Mouse (Mus musculus): ENCODE data around the gene 1810010H24Rik.
"Not testable (repeated sequence)": the region's sequence is repeated elsewhere in the genome, so short reads cannot be mapped to it uniquely, and the experiment has no call there.

The 1810010H24Rik gene

DNA sequence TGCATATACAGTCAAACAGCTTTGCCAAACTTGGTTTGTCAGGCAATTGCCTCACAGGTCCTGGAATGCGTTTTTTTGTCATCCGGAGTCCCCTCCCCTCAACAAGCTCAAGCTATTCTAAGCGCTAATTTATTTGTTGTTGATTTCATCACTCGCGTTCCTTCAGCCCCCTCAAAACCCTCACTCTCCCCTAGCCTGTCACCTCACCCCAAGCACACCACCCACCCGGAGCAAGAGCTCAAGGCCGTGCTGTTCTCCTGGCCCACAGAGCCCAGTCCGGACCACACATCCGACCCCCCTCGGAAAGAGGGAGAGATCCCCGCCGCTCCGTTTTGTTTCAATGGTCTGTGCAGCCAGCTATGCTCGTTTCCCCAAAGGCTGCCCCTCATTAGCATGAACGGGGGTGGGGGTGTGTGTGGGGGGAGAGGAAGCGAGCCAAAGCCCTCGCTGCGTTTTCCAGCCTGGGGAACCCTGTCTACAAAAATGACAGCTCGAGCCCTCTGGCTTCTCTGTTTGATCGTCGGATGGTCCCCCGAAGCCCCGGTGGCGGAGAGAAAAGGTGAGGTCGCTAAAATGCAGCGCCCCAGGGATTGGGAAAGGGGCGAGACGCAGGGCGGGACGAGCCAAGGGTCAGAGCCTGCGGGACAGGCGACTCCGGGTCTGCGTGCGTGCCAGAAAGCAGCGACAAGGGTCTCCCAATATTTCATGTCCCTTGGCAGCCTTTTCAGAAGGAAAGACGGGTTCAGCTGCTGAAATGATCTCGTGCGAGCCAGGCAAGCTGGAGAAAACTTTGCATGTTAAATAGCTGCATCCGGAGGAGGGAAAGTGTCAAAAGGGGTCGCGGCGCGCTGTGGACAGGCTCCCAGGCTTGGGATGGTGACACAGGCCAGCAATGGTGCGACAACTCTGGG, at the start of gene 1810010H24Rik:
Gene 1810010H24Rik (plus strand): TSS at position 271 of the 911 bp plus-strand sequence.
- DNase-seq (ENCODE audit: low read depth in 1 of 2, low spot score in 2 of 2) = no peak

DNA sequence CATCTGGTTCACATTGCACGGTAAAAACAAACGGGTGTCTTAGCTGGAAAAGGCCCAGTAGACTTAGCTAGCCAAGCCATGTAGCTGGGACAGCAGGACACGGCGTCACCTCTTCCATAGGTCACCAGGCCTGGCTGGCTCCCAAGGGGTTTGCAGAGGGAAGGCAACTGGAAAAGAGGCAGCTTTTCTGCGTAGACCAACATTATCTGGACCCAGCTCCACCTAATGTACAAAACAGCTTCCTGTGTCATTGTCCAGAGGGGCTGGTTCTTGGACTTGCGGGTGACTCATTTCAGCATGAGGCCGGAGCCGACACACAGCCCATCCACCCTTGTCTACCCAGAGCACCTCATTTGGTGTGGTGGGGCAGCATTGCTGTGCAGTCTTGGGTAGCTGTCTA, 49.3 kb upstream of the 1810010H24Rik start:
- no peak for DNase-seq (ENCODE audit: low read depth in 1 of 2, low spot score in 2 of 2)

DNA sequence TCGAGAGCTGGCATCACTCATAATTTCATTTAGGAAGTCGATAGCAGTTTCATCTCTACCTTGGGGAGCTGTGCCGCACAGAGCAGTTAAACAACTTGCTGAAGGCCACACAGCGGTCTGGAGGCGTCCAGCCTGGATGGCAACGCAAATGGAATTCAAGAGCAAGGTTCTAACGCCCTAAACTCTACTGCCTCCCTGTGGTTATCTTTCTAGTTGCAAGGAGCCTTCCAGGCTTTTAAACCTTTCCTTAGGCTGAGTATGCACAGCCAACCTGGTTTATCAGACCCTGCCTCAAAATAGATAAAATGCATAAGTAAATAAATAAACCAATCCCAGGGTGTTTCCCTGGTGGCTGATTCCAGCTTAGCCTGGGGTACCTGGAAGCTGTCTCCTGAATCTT, 45.0 kb upstream of the 1810010H24Rik start:
- DNase-seq (ENCODE audit: low read depth in 1 of 2, low spot score in 2 of 2) = no peak

DNA sequence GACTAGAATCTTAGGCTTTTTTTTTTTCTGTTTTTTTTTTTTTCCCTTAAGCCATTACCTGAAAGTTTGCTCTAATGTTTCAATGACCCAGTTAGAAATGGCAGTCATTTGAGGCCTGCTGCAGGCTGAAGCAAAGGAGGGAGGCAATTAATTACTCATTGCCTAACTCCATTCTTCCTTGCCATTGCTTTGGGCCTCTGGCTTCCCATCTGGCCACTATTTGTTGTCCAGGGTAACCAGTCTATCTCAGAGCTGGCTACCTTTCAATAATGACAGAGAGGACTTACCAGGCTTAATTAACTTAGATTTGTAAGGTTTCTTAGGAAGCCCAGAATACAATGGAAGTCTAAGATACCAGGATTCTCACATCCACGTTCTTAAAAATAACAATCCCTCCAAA, 43.7 kb upstream of the 1810010H24Rik start:
- no peak for DNase-seq (ENCODE audit: low read depth in 1 of 2, low spot score in 2 of 2)

DNA sequence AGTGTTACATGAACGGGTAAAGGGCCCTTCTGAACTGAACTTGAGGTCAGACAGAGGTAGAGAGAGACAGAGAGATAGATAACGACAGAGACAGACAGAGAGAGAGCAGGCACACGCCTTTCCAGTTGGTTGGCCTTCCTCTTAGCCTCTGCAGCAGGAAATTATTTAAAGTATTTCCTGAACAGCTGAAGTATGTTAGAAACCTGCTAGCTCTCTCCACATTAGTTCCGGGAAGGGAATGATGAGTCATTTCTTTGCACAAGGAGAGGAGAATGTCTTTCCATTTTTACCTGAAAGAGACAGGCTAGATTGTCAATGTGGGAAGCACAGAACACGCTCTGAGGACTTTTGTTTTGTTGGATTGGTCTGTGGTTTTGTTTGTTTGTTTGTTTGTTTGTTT, 43.1 kb upstream of the 1810010H24Rik start:
- no peak for DNase-seq (ENCODE audit: low read depth in 1 of 2, low spot score in 2 of 2)

DNA sequence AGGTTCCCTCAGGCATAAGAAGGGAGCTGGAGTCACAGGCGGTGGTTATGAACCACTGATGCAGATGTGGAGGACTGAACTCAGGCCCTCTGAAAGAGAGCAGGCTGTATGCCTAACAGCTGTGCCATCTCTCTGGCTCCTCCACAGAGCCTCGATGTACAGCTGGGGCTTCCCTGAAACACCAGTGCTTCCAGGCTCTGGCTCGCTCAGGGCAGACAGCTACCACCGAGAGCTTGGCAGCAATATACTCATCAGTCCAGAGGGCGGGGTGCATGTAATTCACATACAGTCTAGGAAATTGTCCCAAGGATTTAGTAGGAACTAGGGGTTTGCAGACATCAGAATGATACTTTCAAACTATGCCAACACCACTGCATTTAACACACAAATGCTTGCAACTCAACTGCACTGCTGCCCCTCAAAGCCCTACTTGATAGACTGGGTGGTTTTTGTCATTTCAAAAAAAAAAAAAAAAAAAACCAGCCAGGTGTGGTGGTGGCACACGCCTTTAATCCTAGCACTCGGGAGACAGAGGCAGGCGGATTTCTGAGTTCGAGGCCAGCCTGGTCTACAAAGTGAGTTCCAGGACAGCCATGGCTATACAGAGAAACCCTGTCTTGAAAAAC, 39.4 kb upstream of the 1810010H24Rik start:
- DNase-seq (ENCODE audit: low read depth in 1 of 2, low spot score in 2 of 2) = not testable (repeated sequence)

DNA sequence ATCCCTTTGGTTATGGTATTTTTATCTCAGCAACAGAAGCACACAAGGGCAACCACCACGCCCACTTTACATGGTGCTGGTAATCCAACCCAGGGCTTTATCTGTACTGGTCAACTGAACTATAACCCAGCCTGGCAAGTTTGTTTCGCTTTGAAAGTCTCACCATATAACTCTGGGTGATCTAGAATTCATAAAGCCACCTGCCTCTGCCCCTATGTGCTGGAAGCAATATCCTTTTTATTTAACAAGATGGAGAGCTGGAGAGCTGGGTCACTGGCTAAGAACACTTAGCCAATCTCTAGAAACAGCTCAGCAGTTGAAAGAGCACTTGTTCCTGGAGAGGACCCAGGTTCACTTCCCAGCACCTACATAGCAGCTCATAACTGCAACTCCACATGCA, 38.1 kb upstream of the 1810010H24Rik start:
- DNase-seq (ENCODE audit: low read depth in 1 of 2, low spot score in 2 of 2) = no peak

DNA sequence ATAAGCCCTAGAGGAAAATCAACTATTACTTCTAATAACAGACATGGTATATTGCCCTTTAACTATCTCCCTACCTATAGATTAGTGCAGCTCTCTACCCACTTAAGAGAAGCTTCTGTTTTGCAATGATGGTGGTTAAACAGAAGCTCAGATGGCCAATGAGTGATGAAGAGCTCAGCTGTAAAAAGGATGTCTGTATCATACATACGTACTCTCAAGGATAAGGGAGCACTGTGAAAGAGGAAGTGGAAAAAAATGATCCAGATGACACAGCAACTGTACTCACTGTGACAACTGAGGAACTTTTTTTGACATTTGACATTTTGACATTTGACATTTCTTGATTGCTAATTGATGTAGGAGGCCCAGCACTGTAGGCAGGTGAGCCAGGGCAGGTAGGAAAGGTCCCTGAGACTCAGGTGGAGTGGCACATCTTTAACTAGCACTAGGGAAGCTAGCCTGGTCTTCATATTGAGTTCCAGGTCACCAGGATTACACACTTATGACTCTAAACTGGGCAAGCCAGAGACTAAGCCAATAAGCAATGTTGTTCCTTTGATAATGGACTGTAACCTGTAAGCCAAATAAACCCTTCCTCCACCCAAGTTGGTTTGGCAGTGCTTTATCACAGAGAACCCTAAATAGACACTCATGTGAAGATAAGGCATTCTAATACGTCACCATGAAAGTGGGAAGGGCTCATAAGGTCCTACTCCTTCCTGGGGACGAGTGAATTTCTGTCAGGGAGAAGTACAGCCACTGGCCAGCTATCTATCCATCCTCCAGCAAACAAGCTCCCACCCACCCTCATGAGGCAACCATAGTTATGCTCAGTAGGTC, 31.0 kb upstream of the 1810010H24Rik start:
- DNase-seq (ENCODE audit: low read depth in 1 of 2, low spot score in 2 of 2) = no peak

DNA sequence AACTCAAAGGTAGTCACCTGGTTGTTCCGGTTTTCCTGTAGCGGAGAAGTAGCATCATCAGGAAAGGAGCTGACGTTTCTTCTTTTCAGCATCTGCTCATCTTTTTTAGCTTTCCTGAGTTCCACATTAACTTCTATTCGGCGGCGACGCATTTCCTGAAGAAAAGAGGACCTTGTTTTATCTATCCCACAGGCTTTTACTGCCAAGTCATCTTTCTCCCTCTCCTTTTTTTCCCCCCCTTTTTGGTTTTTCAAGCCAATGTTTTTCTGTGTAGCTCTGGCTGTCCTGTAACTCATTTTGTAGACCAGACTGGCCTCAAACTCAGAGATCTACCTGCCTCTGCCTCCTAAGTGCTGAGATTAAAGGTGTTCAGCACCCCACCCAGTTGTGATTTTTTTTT, 29.0 kb upstream of the 1810010H24Rik start:
- not testable (repeated sequence) for DNase-seq (ENCODE audit: low read depth in 1 of 2, low spot score in 2 of 2)

DNA sequence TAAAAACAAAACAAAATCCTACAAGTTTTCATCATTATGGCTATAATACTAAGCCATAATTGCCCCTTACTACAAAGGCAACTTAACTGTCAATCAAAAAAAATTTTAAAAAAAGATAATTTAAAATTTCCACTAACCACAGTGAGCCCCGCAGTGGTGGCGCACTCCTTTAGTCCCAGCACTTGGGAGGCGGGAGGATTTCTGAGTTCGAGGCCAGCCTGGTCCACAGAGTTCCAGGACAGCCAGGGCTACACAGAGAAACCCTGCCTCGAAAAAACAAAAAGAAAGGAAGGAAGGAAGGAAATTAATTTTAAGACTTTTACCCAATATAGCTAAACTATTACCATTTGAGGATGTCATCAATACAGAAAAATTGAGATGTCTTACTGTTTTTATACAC, 27.5 kb upstream of the 1810010H24Rik start:
- DNase-seq (ENCODE audit: low read depth in 1 of 2, low spot score in 2 of 2) = no peak

DNA sequence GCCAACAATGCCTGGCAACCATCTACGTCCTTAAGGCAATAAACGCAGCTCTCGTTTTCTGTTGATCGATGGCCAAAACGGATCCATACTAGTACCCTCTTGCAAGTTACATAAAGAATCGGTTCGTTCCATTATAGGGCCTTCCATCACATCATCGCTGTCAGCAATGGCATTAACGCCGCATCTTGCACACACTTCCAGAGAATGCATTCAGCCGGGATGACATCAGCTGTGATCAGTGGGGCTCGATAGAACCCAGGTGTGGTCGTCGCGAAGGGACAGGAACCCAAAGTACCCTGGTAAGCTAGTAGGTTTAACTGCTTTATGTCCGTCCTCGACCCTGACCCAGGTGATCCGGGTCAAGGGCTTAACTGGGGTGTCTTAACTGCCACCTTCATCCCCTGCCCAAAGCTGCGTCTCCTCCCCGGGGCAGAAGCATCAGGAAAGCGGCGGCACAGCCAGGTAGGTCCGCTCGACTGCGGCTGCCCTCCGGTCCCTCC, 26.8 kb upstream of the 1810010H24Rik start:
- no peak for DNase-seq (ENCODE audit: low read depth in 1 of 2, low spot score in 2 of 2)

DNA sequence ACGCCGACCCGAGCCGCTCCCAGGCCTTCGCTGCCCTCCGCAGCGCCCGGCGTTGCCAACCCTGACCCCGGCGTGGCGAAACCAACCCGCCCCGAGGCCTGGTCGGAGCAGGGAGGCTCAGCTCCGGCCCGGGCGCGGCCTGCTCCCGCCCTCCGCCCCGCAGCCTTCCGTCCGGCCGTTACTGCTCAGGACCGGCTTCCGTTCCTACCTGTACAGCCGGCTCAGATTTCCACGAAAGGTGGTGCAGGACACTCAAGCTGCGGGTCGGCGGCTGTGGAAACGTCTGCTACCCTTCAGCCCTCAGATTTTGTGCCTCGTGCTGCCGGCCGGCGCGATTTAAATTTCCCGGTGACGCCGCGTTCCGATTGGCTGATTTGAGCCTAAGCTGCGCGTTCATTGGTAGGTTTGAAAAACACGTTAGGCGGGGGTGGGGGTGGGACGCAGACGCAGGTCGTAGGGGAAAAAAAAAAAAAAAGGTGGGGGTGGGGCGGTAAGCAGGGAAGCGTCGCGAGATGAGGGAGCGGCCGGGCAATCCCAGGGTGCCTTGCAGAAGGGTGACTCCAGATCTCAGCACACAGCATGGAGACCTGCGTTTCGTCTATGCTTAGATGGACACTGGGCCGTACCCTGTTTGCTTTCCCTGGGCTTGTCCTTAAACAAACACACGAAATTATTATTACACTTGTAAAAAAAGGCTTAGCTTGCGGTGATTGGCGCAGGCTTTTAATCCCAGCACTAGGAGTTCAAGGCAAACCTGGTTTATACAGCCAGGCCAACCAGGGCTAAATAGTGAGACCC, 26.1 kb upstream of the 1810010H24Rik start, which contains the start of gene Kpna2:
Gene Kpna2 (minus strand): TSS at position 391 of the 798 bp plus-strand sequence.
- peak; percentile 61 to 80 for DNase-seq (ENCODE audit: low read depth in 1 of 2, low spot score in 2 of 2)

DNA sequence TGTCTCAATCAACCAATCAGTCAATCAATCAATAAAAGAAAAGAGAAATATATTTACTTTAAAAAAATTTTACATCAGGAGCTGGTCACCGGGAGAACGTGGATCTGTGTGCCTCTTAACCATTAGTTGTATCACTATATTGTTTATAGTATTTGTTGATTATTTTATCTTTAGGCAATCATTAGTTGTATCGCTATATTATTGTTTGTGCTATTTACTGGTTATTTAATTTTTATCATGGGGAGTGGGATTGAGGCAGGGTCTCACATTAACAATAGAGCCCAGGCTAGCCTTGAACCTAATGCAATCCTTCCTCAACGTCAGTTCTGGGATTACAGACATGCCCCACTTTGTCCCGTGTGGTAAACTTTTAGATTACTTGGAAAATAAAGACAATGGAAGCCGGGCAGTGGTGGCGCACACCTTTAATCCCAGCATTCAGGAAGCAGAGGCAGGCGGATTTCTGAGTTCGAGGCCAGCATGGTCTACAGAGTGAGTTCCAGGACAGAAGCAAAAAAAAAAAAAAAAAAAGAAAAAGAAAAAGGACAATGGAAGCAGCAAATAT, 25.4 kb upstream of the 1810010H24Rik start:
- no peak for DNase-seq (ENCODE audit: low read depth in 1 of 2, low spot score in 2 of 2)

DNA sequence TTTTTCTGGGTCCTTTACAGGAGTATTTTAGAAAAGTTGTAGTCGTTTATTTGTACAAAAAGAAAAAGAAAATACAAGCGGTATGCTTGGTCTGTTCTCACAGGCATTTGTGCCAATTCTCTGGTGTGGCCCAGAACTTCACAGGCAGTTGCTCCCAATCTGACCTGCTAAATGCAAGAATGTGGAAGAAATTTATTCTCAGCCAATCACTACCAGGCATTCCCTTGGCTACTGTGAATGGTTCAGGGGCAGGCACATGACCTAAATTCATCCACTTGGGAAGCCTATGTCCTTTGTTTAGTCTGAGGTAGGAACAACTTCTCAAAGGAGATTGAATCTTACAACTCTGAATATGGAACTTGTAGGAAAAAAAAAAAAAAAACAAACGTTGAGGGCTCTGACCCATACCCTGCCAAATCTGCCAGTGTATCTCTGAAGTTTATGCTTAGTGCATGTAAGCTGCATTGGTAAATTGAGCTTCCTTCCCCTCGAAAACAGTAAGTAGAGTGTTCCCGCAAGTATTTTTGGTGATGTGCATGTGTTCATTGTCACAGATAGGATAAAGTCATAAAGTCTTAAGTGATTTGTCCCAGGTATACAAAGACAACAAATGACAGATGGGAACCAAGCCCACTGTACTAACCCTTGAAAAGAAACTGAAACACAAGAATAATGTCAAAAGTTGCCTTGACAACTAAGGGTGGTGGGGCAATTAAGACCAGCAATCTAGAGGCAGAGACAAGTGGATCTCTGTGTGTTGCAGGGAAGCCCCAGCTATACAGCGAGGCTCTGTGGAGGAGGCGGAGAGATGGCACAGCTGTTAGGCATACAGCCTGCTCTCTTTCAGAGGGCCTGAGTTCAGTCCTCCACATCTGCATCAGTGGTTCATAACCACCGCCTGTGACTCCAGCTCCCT, 23.5 kb upstream of the 1810010H24Rik start:
- no peak for DNase-seq (ENCODE audit: low read depth in 1 of 2, low spot score in 2 of 2)

DNA sequence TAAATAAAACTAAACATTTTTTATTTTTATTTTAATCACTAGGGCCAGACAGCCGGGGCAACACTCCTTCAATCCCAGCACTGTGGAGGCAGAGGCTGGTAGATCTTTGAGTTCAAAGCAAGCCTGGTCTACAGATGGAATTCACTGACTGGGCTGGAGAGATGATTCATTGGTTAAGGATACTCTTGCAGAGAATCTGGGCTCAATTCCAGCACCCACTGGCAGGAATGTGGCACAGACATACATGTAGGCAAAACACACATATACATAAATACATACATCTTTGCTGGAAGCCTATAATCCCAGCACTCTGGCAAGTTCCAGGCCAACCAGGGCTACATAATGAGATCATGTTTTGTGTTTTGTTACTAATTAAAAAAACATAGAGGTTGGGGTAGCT, 19.9 kb upstream of the 1810010H24Rik start:
- DNase-seq (ENCODE audit: low read depth in 1 of 2, low spot score in 2 of 2) = no peak

DNA sequence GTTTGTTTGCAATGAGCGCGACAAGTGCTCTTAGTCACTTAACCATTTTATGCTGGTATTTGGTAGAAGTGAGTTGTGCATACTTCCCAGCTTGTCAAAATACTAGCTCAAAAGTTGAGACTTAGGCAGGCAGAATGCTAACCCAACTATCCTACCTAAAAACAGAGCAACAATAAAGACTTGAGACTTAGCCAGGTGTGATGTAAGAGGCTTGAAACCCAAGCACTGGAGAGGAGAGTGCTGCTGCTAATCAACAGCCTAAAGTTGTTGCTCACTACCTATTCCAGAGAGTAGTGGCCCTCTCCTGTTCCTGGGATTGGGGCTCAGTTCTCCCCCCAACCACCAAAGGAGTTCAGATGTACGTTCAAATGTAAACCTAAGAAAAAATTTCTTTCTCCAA, 15.0 kb upstream of the 1810010H24Rik start:
- DNase-seq (ENCODE audit: low read depth in 1 of 2, low spot score in 2 of 2) = no peak

DNA sequence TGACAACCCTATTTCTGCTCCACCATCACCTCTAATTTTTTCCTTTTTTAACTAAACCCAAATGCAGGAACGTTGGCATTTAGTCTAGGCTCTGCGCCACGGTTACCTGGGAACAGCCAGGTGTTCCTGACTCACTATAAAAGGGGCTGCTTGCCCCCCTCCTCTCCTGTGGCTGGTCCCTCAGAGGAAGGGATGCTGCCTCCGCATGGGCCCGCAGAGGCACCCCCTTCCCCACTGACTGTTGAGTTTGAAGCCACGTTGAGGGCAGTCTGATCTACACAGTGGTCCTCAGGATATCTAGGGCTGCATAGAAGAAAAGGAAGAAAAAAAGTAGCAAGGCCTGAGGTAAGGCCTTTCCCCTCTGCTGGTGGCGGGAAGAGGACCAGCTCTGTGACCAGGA, 14.3 kb upstream of the 1810010H24Rik start:
- DNase-seq (ENCODE audit: low read depth in 1 of 2, low spot score in 2 of 2) = no peak

DNA sequence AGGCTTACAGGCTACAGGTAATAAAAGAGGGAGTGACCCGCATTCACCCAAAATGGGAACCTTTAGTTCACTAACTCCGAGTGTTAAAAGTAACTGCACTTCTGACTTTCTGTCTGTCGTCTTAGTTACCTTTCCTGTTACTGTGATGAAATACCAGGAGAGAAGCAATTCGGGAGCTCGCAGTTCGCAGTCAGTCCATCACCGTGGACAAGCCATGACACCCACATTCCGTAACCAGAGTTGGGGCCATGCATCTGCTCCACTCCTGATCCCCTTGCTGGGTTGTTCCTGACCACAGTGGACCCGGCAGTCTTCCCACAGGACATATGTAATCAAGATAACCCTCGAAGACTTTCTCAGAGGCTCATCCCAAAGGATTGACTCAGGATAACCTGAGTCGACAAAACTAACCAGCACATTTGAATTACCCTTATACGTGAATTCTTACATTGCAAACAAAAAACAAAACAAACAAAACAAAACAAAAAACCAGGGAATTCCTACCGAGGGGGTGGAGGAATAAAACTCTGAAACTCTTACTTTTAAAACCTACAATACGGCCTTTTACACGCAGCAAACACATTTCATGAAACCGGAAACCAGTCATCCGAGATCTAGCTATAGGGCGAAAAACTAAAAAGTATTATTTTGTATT, 13.7 kb upstream of the 1810010H24Rik start:
- DNase-seq (ENCODE audit: low read depth in 1 of 2, low spot score in 2 of 2) = no peak

Data from monocyte, adult 2 months (primary cell).